Mouse (Mus musculus) kidney, embryonic 14.5 days (tissue): ENCODE results near the gene Them5. TPM values are rescaled to one million over a fixed set of nuclear protein-coding genes. Genes with fewer than 3 reads are reported as not detected.

ENCODE experiments used
- ATAC-seq: fragments of 200-750 bp; cut with Nextera tagmentation; 2 replicates; pipeline ENCODE4 v1.8.0; 2017; ENCODE audit warnings: moderate number of reproducible peaks, mild to moderate bottlenecking, moderate TSS enrichment, moderate library complexity; ENCODE audit not compliant: low FRiP score, low TSS enrichment
- H3K27ac ChIP-seq: fragments of 300-500 bp; sonication (generic); 2 replicates; pipeline ENCODE4 v1.5.1; 2014; ENCODE audit warnings: low read depth, mild to moderate bottlenecking, low read length, moderate library complexity, mixed read lengths
- H3K27me3 ChIP-seq: fragments of 300-500 bp; sonication (generic); 2 replicates; pipeline ENCODE4 v1.6.1; 2014; ENCODE audit warnings: mild to moderate bottlenecking, low read length; ENCODE audit not compliant: control insufficient read depth, insufficient read depth
- H3K36me3 ChIP-seq: fragments of 300-500 bp; sonication (generic); 2 replicates; pipeline ENCODE4 v1.6.1; 2014; ENCODE audit warnings: low read length, mixed read lengths; ENCODE audit not compliant: control insufficient read depth, insufficient read depth
- H3K4me1 ChIP-seq: fragments of 300-500 bp; sonication (generic); 2 replicates; pipeline ENCODE4 v1.6.1; 2014; ENCODE audit warnings: low read length, mixed read lengths; ENCODE audit not compliant: control insufficient read depth, insufficient read depth
- H3K4me2 ChIP-seq: fragments of 300-500 bp; sonication (generic); replicated peaks from 2 replicates; pipeline ENCODE4 v1.6.1; 2014; ENCODE audit warnings: low read depth, mild to moderate bottlenecking, low read length
- H3K4me3 ChIP-seq: fragments of 300-500 bp; sonication (generic); 2 replicates; pipeline ENCODE4 v1.5.1; 2014; ENCODE audit warnings: mild to moderate bottlenecking, low read length
- H3K9ac ChIP-seq: fragments of 300-500 bp; sonication (generic); 2 replicates; pipeline ENCODE4 v1.6.1; 2014; ENCODE audit warnings: low read depth, mild to moderate bottlenecking, low read length, moderate library complexity
- H3K9me3 ChIP-seq: fragments of 300-500 bp; sonication (generic); 2 replicates; pipeline ENCODE4 v1.6.1; 2016; ENCODE audit warnings: low read length; ENCODE audit not compliant: control insufficient read depth
- WGBS: fragments of 180-500 bp; shearing (Covaris S2); extraction: QIAGEN DNeasy Blood & Tissue Kit; methylation state at CpG from one replicate; pipeline ENCODE4 v1.1.7; 2014; 5-methylcytosine and 5-hydroxymethylcytosine counted together
- polyA plus RNA-seq: library from polyadenylated mRNA; unstranded; fragments of >200 nt; fragmentation: Nextera tagmentation; extraction: Ambion mirVana; gene quantifications from 2 replicates; pipeline ENCODE4 v1.2.1, GENCODE M21; 2014

The Them5 gene
- polyA plus RNA-seq, 1 experiment from 2014 or later: not detected

DNA sequence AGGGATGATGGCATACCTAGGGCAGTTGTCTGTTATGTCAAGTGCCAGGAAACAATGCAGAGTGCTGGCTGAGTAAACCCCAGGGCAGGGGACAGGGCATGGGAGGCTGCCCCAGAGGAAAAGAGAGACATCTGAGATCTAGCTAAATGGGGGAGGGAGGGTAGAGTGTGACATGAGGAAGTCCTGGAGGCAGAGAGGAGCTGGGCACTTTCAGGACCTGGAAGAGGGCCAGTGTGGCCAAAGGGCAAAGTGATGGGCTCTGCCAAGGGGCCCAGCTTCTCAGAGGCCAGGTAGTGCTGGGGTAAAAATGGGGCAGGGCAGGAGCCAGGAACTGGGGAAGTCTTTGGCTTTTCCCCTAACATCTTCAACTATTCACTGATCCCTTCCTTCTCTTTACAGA is 32.7 kb downstream of the Them5 start:
- H3K9ac ChIP-seq: no peak overlapping the region
- H3K4me1 ChIP-seq: peaks cover 7% of the 10 kb centered on the region
- H3K9me3 ChIP-seq: no peaks in the 10 kb centered on the region
- H3K27ac ChIP-seq: no peak overlapping the region
- no peaks in the 10 kb centered on the region for H3K36me3 ChIP-seq
- no peak overlapping the region for H3K4me3 ChIP-seq
- no peak overlapping the region for H3K4me2 ChIP-seq
- ATAC-seq: no peak
- 0 out of 2 replicates have a peak, but pooled peaks cover 2% of the 10 kb centered on the region for H3K27me3 ChIP-seq

- H3K27ac ChIP-seq: no peak overlapping the region
- H3K4me2 ChIP-seq: no peak overlapping the region
- H3K9me3 ChIP-seq: no peaks in the 10 kb centered on the region
- 77% methylated on average over 2 of the region's 2 CpGs for WGBS
- 0 out of 2 replicates have a peak, but pooled peaks cover 2% of the 10 kb centered on the region for H3K27me3 ChIP-seq
- H3K9ac ChIP-seq: no peak overlapping the region
- ATAC-seq: no peak
- no peaks in the 10 kb centered on the region for H3K36me3 ChIP-seq
- H3K4me1 ChIP-seq: peaks cover 7% of the 10 kb centered on the region
- H3K4me3 ChIP-seq: no peak overlapping the region
Observed at GRCm38 (mm10) chr3:94375146-94375545, 33.2 kb downstream of the Them5 start.

DNA sequence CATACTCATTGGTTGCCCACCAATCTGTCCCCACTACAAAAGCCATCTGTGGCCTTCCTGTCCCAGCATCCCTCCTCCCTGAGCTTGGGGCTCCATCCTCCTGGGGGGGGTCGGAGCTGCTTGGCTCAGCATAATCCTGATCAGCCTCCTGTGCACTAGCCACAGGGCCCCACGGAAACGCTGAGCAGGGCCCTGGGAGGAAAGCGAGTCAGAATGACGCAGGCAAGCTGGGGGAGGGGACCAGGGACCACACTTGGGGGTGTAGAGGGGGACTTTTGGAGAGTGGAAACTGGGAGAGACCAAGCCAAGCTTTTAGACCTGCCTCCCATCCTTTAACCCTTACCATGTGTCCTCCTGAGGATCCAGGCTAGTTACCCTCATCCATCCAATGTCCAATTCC is 34.0 kb downstream of the Them5 start:
- no peak overlapping the region for H3K4me3 ChIP-seq
- H3K27me3 ChIP-seq: 0 out of 2 replicates have a peak, but pooled peaks cover 2% of the 10 kb centered on the region
- no peak overlapping the region for H3K4me2 ChIP-seq
- WGBS: 56% methylated on average over 5 of the region's 5 CpGs
- no peak overlapping the region for H3K9ac ChIP-seq
- no peak for ATAC-seq
- no peaks in the 10 kb centered on the region for H3K9me3 ChIP-seq
- peaks cover 7% of the 10 kb centered on the region for H3K4me1 ChIP-seq
- H3K27ac ChIP-seq: no peak overlapping the region
- no peaks in the 10 kb centered on the region for H3K36me3 ChIP-seq

DNA sequence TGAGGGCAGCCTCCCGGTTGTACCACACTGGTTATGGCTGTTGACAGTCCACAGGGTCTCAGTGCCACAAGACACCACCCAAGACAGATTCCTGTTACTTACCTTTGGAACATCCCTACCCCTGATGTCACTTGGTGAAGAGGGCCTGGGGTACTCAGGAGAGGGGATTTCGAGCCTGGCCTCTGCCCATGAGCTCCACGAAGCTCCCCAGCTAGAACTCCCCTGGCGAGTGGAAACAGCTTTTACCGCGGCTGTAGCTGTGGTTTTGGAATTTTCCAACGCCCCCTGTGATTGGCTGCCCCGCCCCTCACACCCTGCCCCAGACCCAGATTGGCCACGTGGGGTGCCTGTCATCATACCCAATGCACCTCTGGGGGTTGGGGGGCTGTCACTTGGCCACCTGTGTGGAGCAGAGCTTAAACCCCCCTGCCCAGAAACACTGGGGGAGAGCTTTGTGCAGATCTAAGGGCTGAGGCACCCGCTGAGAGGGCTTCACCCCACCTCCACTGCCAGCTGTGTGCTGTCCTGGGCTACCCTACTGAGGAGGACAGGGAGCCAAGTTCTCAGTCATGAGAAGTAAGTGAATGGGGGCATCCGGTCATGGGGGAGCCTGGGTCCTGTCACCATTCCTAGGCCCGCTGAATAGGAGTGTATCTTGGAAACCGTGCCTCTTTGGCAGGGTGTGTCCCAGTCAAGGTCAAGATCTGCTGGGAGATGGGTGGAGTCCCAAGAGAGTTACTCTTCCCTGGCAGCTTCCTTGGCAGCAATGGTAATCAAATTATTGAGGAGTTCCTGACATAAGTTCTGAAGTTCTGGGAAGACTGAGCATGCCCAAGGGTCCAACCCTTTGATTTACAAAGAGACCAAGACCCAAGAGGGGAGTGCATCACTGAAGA is 35.4 kb downstream of the Them5 start:
- H3K4me2 ChIP-seq: no peak overlapping the region
- H3K9me3 ChIP-seq: no peaks in the 10 kb centered on the region

GRCm38 (mm10) chr3:94379831-94380510 is 38.1 kb downstream of the Them5 start:
- Histone ChIP-seq H3K4me2 (no peak overlapping the region), H3K9me3 (no peaks in the 10 kb centered on the region), H3K27ac (no peak overlapping the region), H3K9ac (no peak overlapping the region), H3K36me3 (no peaks in the 10 kb centered on the region), H3K4me1 (no peaks in the 10 kb centered on the region), H3K27me3 (no peaks in the 10 kb centered on the region), H3K4me3 (no peak overlapping the region)
- 15% methylated on average over 9 of the region's 9 CpGs for WGBS
- no peak for ATAC-seq

More for the DNA sequence above, 35.4 kb downstream of the Them5 start:
- Histone ChIP-seq H3K4me1 (peaks cover 7% of the 10 kb centered on the region), H3K27ac (no peak overlapping the region), H3K4me3 (no peak overlapping the region), H3K9ac (no peak overlapping the region), H3K36me3 (no peaks in the 10 kb centered on the region), H3K27me3 (0 out of 2 replicates have a peak, but pooled peaks cover 2% of the 10 kb centered on the region)
- WGBS: 18% methylated on average over 13 of the region's 13 CpGs
- no peak for ATAC-seq

GRCm38 (mm10) chr3:94382308-94382707 is 40.4 kb downstream of the Them5 start:
- WGBS: 70% methylated on average over 5 of the region's 5 CpGs
- no peak for ATAC-seq
- Histone ChIP-seq H3K4me2 (no peak overlapping the region), H3K36me3 (no peaks in the 10 kb centered on the region), H3K9ac (no peak overlapping the region), H3K27me3 (no peaks in the 10 kb centered on the region), H3K4me1 (no peaks in the 10 kb centered on the region), H3K4me3 (no peak overlapping the region), H3K27ac (no peak overlapping the region), H3K9me3 (no peaks in the 10 kb centered on the region)

DNA sequence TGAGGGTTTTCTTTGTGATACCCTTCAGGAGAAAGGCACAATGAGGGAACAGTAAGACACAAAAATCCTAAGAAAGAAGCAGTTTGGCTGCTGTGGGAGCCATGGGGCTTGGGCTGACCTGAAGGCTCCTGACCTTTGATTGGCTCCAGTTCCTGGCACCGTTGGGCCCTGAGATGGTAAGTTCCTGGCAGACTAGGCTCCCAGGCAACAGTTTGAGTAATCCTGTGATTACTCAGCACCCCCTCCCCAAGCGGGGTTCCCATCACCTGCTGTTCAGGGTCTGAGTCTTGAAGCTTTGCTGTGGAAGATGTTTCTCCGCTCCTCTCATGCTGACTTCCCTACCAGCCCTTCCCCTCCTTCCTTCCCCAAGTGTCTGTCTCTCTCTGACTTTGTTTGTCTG is 41.6 kb downstream of the Them5 start:
- H3K9me3 ChIP-seq: no peaks in the 10 kb centered on the region
- ATAC-seq: no peak
- no peak overlapping the region for H3K27ac ChIP-seq
- no peaks in the 10 kb centered on the region for H3K36me3 ChIP-seq
- H3K4me1 ChIP-seq: no peaks in the 10 kb centered on the region
- H3K4me2 ChIP-seq: no peak overlapping the region
- no peak overlapping the region for H3K9ac ChIP-seq
- H3K27me3 ChIP-seq: no peaks in the 10 kb centered on the region
- 73% methylated on average over 3 of the region's 3 CpGs for WGBS
- no peak overlapping the region for H3K4me3 ChIP-seq

GRCm38 (mm10) chr3:94386671-94387070 is 44.8 kb downstream of the Them5 start:
- H3K4me1 ChIP-seq: no peaks in the 10 kb centered on the region
- H3K27me3 ChIP-seq: no peaks in the 10 kb centered on the region; the same call in 1 of the 2 replicates
- no peaks in the 10 kb centered on the region for H3K9me3 ChIP-seq
- no peaks in the 10 kb centered on the region for H3K36me3 ChIP-seq
- no peak overlapping the region for H3K27ac ChIP-seq
- no peak overlapping the region for H3K9ac ChIP-seq
- no peak for ATAC-seq
- no peak overlapping the region for H3K4me2 ChIP-seq
- no peak overlapping the region for H3K4me3 ChIP-seq
- 58% methylated on average over 4 of the region's 4 CpGs for WGBS

- H3K27me3 ChIP-seq: no peaks in the 10 kb centered on the region; the same call in 1 of the 2 replicates
- WGBS: 94% methylated on average over 10 of the region's 10 CpGs
- ATAC-seq: no peak
- H3K4me1 ChIP-seq: no peaks in the 10 kb centered on the region
- no peak overlapping the region for H3K4me2 ChIP-seq
- no peak overlapping the region for H3K27ac ChIP-seq
- H3K9ac ChIP-seq: no peak overlapping the region
- H3K36me3 ChIP-seq: no peaks in the 10 kb centered on the region
- H3K4me3 ChIP-seq: no peak overlapping the region
- no peaks in the 10 kb centered on the region for H3K9me3 ChIP-seq
Observed at GRCm38 (mm10) chr3:94387391-94387790, 45.5 kb downstream of the Them5 start.
